ENCODE assay signal across 8 mouse cellular contexts in genomic region chr14:56575969-56576901, GRCm38 (mm10). TPM values are rescaled to one million over a fixed set of nuclear protein-coding genes. Genes with fewer than 3 reads are reported as not detected.
A peak's percentile ranks its signal among the peaks of the same experiment; 100 is the strongest.
DNase-seq lines count a peak whose midpoint lies in the region; ATAC-seq and TF ChIP-seq lines count a peak whose summit lies in the region.

No protein-coding gene starts in this region.

- H3K4me1 ChIP-seq in megakaryocyte, embryonic 14.5 days = peaks cover 57% of the 10 kb centered on the region
- H3K4me1 ChIP-seq in forebrain, embryonic 12.5 days = peaks cover 14% of the 10 kb centered on the region
- peaks cover 7% of the 10 kb centered on the region for H3K4me1 ChIP-seq in limb, embryonic 15.5 days
- no peaks in the 10 kb centered on the region for H3K4me1 ChIP-seq in stomach, postnatal 0 days (replicated peaks; ENCODE audit: control insufficient read depth, insufficient read depth)

- WGBS in forebrain, embryonic 12.5 days = 77% methylated on average over 18 of the region's 18 CpGs
- 72% methylated on average over 18 of the region's 18 CpGs for WGBS in limb, embryonic 15.5 days
- WGBS in stomach, postnatal 0 days = 67% methylated on average over 18 of the region's 18 CpGs

- TF ChIP-seq EP300 in stomach, postnatal 0 days (optimal IDR thresholded peaks at IDR 0.05) = no peak

- no peak for ATAC-seq in megakaryocyte, adult 5-6 weeks (ENCODE audit: poor library complexity, severe bottlenecking)
- no peak for ATAC-seq in forebrain, embryonic 12.5 days (ENCODE audit: low FRiP score)
- ATAC-seq in limb, embryonic 15.5 days (ENCODE audit: insufficient number of reproducible peaks, low FRiP score, low TSS enrichment, low read depth) = no peak
- ATAC-seq in stomach, postnatal 0 days (ENCODE audit: low FRiP score, low TSS enrichment) = no peak

- H3K27ac ChIP-seq in forebrain, embryonic 12.5 days = no peak overlapping the region
- H3K27ac ChIP-seq in limb, embryonic 15.5 days = no peak overlapping the region
- peak overlapping the region; percentile 75; the same call in 1 of the 2 replicates for H3K27ac ChIP-seq in stomach, postnatal 0 days (replicated peaks)

- peak overlapping the region; percentile 97 for H3K4me3 ChIP-seq in megakaryocyte, embryonic 14.5 days (replicated peaks)
- H3K4me3 ChIP-seq in forebrain, embryonic 12.5 days (replicated peaks) = peak overlapping the region; percentile 41; the same call in 1 of the 2 replicates
- peak overlapping the region; percentile 57 for H3K4me3 ChIP-seq in limb, embryonic 15.5 days
- peak overlapping the region; percentile 62 for H3K4me3 ChIP-seq in stomach, postnatal 0 days (ENCODE audit: low read depth, low read length)

- H3K9ac ChIP-seq in forebrain, embryonic 12.5 days = no peak overlapping the region
- H3K9ac ChIP-seq in limb, embryonic 15.5 days = no peak overlapping the region; the same call in 1 of the 2 replicates
- H3K9ac ChIP-seq in stomach, postnatal 0 days (ENCODE audit: low read length) = peak overlapping the region; percentile 67

- H3K36me3 ChIP-seq in megakaryocyte, embryonic 14.5 days (replicated peaks; ENCODE audit: low read length) = peaks cover 41% of the 10 kb centered on the region
- no peaks in the 10 kb centered on the region for H3K36me3 ChIP-seq in forebrain, embryonic 12.5 days (replicated peaks)
- no peaks in the 10 kb centered on the region for H3K36me3 ChIP-seq in limb, embryonic 15.5 days
- no peaks in the 10 kb centered on the region for H3K36me3 ChIP-seq in stomach, postnatal 0 days (ENCODE audit: control insufficient read depth, insufficient read depth, low read length)

- TF ChIP-seq CTCF in stomach, postnatal 0 days (IDR thresholded peaks at IDR 0.05; ENCODE audit: low read depth) = no peak

- peak overlapping the region; percentile 59 for H3K4me2 ChIP-seq in forebrain, embryonic 12.5 days
- H3K4me2 ChIP-seq in limb, embryonic 15.5 days = peak overlapping the region; percentile 70
- H3K4me2 ChIP-seq in stomach, postnatal 0 days (replicated peaks; ENCODE audit: low read depth) = peak overlapping the region; percentile 73

- no peaks in the 10 kb centered on the region for H3K9me3 ChIP-seq in megakaryocyte, embryonic 14.5 days
- H3K9me3 ChIP-seq in forebrain, embryonic 12.5 days = no peaks in the 10 kb centered on the region
- H3K9me3 ChIP-seq in limb, embryonic 15.5 days = no peaks in the 10 kb centered on the region
- no peaks in the 10 kb centered on the region for H3K9me3 ChIP-seq in stomach, postnatal 0 days (ENCODE audit: control insufficient read depth, low read length)

- H3K27me3 ChIP-seq in megakaryocyte, embryonic 14.5 days (replicated peaks) = no peaks in the 10 kb centered on the region
- no peaks in the 10 kb centered on the region for H3K27me3 ChIP-seq in forebrain, embryonic 12.5 days
- H3K27me3 ChIP-seq in limb, embryonic 15.5 days = no peaks in the 10 kb centered on the region
- no peaks in the 10 kb centered on the region for H3K27me3 ChIP-seq in stomach, postnatal 0 days (ENCODE audit: control insufficient read depth, insufficient read depth, low read length)

- no peak for DNase-seq in stomach, postnatal 0 days (ENCODE audit: low spot score)
- DNase-seq in right cerebral cortex, adult 18-20 months = no peak
- no peak for DNase-seq in urinary bladder, adult 2 months (ENCODE audit: low spot score)
- DNase-seq in layer of hippocampus, postnatal 25 days (ENCODE audit: extremely low spot score in 1 of 2, low spot score in 1 of 2) = no peak

RNA-seq across cellular contexts. Expression of gene Parp4, which starts 0.8 kb away (rescaled TPM):
- 1.8 and 2.4 TPM in 2 replicates for polyA plus RNA-seq in megakaryocyte, embryonic 14.5 days (2012; ENCODE audit: insufficient read depth, low replicate concordance)
- total RNA-seq in megakaryocyte, adult 5-6 weeks (2015) = 63.0 and 71.7 TPM in 2 replicates
- 11.2 and 14.9 TPM in 2 replicates for total RNA-seq in megakaryocyte, adult 5-6 weeks (2017)
- polyA plus RNA-seq in forebrain, embryonic 12.5 days (2016; fragmentation: Nextera tagmentation; extraction: Ambion mirVana) = 1.00 and 1.2 TPM in 2 replicates
- polyA plus RNA-seq in limb, embryonic 15.5 days (2015; fragmentation: Nextera tagmentation; extraction: Ambion mirVana) = 3.6 and 4.8 TPM in 2 replicates
- 6.6 and 7.2 TPM in 2 replicates for polyA plus RNA-seq in stomach, postnatal 0 days (2015; fragmentation: Nextera tagmentation; extraction: Ambion mirVana)
- 28.0 and 36.2 TPM in 2 replicates for polyA plus RNA-seq in urinary bladder, adult 2 months (2012; rRNA removed)
- 1 to 10 TPM; 3.7 to 5.0 TPM for total RNA-seq in layer of hippocampus, postnatal 25 days (2021)

RNA-seq across cellular contexts. Expression of gene Cenpj, which starts 1.0 kb away (rescaled TPM):
- 1.4 TPM in 1 of 2 replicates, not detected in the other for polyA plus RNA-seq in megakaryocyte, embryonic 14.5 days (2012; ENCODE audit: insufficient read depth, low replicate concordance)
- 18.6 and 23.3 TPM in 2 replicates for total RNA-seq in megakaryocyte, adult 5-6 weeks (2015)
- 15.8 and 24.6 TPM in 2 replicates for total RNA-seq in megakaryocyte, adult 5-6 weeks (2017)
- 24.1 and 26.8 TPM in 2 replicates for polyA plus RNA-seq in forebrain, embryonic 12.5 days (2016; fragmentation: Nextera tagmentation; extraction: Ambion mirVana)
- 7.6 and 7.9 TPM in 2 replicates for polyA plus RNA-seq in limb, embryonic 15.5 days (2015; fragmentation: Nextera tagmentation; extraction: Ambion mirVana)
- polyA plus RNA-seq in stomach, postnatal 0 days (2015; fragmentation: Nextera tagmentation; extraction: Ambion mirVana) = 1.9 and 2.2 TPM in 2 replicates
- polyA plus RNA-seq in urinary bladder, adult 2 months (2012; rRNA removed) = 3.6 and 6.0 TPM in 2 replicates
- 1 to 10 TPM; 2.2 to 3.8 TPM for total RNA-seq in layer of hippocampus, postnatal 25 days (2021)

Comparison
In these comparisons a context has a peak if more than half of its experiments do, and no peak if none do; other contexts are left out.
1. H3K4me3 ChIP-seq: peak in every context shown above with its lines; median percentile 97 in megakaryocyte, embryonic 14.5 days; 62 in stomach, postnatal 0 days; 57 in limb, embryonic 15.5 days; 41 in forebrain, embryonic 12.5 days.